Mouse (Mus musculus) kidney, adult 8-10 months (tissue): ENCODE measurements around the gene Olfr1241.

ENCODE experiments used
- DNase-seq, 2 experiments: peaks; one replicate each; pipeline ENCODE4 v3.0.0; 2022

The Olfr1241 gene

DNA sequence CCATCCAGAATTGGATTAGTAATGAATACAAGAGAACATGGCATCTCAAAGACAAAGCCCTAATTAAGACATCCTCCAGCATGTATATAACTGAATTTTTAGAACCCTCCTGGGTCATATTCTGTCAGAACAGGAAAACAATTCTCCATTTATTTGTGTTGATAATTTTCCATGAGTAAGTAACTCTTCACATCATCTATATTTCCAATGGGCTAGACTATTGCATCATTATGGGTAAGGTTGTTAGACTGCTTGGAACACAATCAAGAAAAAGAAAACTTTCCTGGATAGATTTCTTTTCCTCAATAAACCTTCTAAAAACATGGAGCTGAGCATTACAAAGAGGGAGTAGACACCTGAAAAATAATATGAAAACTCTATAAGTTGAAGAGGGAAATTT is at the start of gene Olfr1241:
Olfr1241 (minus strand) TSS at position 101 of the 400 bp plus-strand sequence.
- DNase-seq, result no peak

DNA sequence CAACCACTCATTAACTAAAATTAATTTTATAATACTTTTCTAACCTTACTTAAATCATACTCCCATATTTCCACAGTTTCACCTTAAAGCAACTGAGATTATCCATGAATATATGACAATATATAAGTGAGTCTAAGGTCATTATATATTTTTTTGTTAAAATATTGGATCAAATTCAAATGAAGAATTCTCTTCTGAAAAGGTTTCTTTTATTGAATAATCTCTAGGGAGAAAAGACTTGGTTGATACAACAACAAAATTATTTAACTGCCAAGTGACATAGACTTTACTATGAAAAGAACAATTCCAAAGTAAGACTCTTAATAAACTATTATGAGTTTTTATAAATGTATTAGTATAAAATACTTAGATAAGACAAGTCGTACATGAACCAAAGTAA is 44.5 kb upstream of the Olfr1241 start, which contains the start of gene Olfr1243:
Olfr1243 (minus strand) TSS at position 101 of the 400 bp plus-strand sequence.
- DNase-seq, result no peak

DNA sequence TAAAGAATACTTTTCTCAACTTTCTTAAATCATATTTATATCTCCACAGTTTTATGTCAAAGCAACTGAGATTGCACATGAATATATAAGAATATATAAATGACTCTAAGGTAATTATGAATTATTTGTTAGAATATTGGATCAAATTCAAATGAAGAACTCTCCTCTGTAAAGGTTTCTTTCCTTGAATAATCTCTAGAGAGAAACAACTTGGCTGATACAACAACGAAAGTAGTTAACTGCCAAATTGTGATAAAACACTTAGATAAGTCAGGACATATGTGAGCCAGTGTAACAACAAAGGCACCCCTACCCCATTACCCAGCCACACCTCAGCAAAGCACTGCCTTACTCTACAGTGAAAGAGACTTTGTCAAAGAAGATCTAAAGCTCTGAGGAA is 11.3 kb upstream of the Olfr1241 start, which contains the start of gene Olfr1242:
Olfr1242 (minus strand) TSS at position 101 of the 400 bp plus-strand sequence.
- no peak for DNase-seq

DNA sequence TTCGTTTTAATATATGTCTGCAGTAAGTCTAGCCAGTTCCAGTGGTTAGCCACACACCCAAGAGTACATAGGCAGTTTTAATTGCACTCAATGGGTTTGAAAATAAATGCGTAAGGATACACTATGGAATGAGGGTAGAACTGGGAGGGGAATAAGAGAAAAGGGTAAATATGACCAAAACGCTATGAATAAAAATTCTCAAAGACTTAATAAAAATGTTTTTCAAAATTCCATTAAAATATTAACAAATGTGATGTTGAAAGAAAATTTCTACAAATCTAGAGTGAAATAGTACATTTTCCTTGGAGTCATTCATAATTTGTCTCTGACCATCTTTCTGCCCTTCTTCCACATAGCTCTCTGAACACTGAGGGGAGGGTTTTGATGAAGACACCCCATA is 44.0 kb downstream of the Olfr1241 start, which contains the start of gene Olfr1240:
Olfr1240 (minus strand) TSS at position 101 of the 400 bp plus-strand sequence.
- no peak for DNase-seq
